Mouse (Mus musculus): ENCODE data around the gene Asic5.

DNA sequence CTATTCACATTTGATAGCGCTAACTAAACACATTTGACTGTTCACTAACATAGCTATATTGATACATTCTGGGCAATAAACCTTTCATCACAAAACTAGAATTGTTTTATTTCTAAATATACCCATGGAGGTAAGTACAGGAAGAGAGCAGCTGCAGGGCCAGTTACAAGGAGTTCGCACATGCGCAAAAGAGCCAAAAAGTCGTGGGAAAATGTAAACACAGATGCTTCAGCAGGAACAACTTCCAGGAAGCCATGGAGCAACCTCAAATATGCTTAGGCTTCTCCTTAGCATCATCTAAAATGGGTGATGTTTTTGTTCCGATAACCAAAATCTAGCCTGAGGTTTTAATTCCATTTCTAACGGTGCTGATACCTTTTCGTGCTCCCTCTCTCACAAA, 66.6 kb downstream of the Asic5 start:
- TF ChIP-seq CEBPB (IDR thresholded peaks at IDR 0.05; ENCODE audit: low read depth) (no peak), CTCF (IDR thresholded peaks at IDR 0.05; ENCODE audit: control insufficient read depth, insufficient read depth, insufficient read length) (no peak), USF1 (IDR thresholded peaks at IDR 0.05; ENCODE audit: low read depth) (no peak), FOSL1 (IDR thresholded peaks at IDR 0.05; ENCODE audit: insufficient read depth, low read length, poor library complexity, severe bottlenecking) (no peak), MYOD1 (IDR thresholded peaks at IDR 0.05; ENCODE audit: control insufficient read depth, insufficient read length, low read depth) (no peak), MAX (IDR thresholded peaks at IDR 0.05) (no peak)
